Mouse (Mus musculus): ENCODE data around the gene Mrln.

DNA sequence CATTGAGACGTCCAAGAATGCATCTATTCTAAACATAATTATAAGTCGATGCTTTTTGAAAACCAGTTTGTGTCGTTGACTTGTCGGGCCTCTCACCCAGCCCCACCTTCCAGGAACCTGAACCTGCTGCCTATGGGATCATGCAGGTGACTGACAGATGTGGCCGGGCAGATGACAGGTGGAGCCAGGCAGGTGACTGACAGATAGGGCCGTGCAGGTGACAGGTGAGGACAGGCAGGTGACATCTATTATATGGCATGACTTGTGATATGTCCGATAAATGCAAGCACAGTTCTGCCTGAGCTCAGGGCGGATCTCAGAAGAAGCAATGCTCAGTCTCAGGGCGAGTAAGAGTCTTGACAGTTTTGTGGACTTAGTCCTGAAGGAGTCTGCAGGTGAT lies 6.8 kb downstream of the Mrln start:
- TF ChIP-seq CTCF (IDR thresholded peaks at IDR 0.05; ENCODE audit: low read depth) = no peak
- TF ChIP-seq EP300 (IDR thresholded peaks at IDR 0.05; ENCODE audit: low read depth) = no peak

Data from liver, postnatal 0 days (tissue).